Mouse (Mus musculus) olfactory bulb, adult 2 months (tissue): Measurements from ENCODE around the gene Hsf4.

Source experiments
- CTCF ChIP-seq: fragments of 200-500 bp; IDR thresholded peaks from 2 replicates; pipeline ENCODE4 v1.5.1; 2012; ENCODE audit warnings: low read depth, mild to moderate bottlenecking, low read length, moderate library complexity; ENCODE audit not compliant: insufficient read depth
- POLR2A ChIP-seq: fragments of 200-500 bp; IDR thresholded peaks from 2 replicates; pipeline ENCODE4 v1.6.1; 2012; ENCODE audit warnings: mild to moderate bottlenecking, low read depth, low read length, moderate library complexity; ENCODE audit not compliant: insufficient read depth

- TF ChIP-seq POLR2A (no peak), CTCF (no peak)
Measured at GRCm38 (mm10) chr8:105241016-105241415, 28.6 kb upstream of the Hsf4 start.
